ENCODE assay signal across 8 mouse cellular contexts in the genomic region with DNA sequence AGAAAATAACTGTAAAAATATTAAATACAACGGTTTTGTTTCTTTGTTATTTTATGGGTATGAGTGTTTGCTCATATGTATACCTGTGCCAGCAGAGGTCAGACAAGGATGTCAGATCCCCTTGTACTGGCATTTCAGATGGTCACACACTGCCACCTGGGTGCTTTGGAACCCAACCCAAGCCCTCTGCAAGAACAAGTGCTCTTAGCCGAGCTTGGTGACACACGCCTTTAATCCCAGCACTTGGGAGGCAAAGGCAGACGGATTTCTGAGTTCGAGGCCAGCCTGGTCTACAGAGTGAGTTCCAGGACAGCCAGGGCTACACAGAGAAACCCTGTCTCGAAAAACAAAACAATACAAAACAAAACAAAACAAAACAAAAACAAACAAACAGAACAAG. TPM values are rescaled to one million over a fixed set of nuclear protein-coding genes. Genes with fewer than 3 reads are reported as not detected.
"Had no signal": no experiment of that assay in that cellular context is flagged by ENCODE, and none has a peak within 500 bp of the region (broad histone marks: within the 10 kb centered on the region; RNA-seq: fewer than 3 reads in every experiment).

No protein-coding gene starts in this region.

RNA-seq across cellular contexts. Expression of a gene that starts 3.6 kb away (rescaled TPM):
- total RNA-seq: layer of hippocampus, adult 18-20 months; layer of hippocampus, postnatal 36 days; left cerebral cortex, adult 18-20 months had no signal
- polyA plus RNA-seq: heart, embryonic 11.5 days; hindbrain, embryonic 10.5 days; hindbrain, embryonic 11.5 days; hindbrain, embryonic 14.5 days; inflammation-experienced regulatory T-cells, adult 6 months had no signal
